Mouse (Mus musculus): ENCODE data around the gene Nup88.

Nup88 gene

DNA sequence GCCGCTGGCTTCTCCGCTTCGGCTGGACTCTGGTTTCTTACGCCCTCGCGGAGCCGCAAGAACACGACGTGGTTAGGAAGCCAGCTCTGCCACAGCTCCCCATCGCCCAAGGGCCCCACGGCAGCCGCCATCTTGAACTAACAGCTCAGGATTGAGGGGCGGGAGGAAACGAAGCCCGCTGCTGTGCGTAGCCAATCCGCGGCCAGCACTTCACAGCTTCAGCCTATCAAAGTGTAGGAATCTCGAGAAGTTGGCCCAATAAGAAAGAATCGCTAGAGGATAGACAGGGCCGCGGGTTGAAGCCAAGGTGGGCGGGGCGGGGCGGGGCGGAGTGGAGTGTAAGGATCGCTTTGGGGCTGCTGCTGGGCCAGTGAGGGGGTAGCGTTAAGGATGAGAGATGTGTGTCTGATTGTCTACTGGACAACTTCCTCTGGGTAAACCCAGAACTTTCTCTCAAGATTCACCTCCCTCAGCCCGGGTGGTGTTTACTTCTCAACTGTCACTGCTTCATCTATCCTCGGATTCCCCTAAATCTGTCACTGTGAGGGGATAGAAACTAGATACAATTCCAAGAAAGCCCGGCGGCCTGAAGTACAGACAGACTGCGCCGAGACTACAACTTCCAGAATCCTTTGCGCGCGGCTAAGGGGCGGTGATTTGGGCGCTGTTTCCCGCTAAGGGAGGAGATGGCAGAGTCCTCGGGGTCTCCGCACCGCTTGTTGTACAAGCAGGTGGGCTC is at the start of gene Nup88, which contains the start of gene Rpain:
Gene Nup88 (minus strand): TSS at position 153 of the 739 bp plus-strand sequence.
Gene Rpain (plus strand): TSS at position 393 of the 739 bp plus-strand sequence.
- peak; percentile 96 for DNase-seq (ENCODE audit: extremely low read depth, low read depth)

GRCm38 (mm10) chr11:71018416-71019200 is 48.8 kb upstream of the Nup88 start:
- no peak for DNase-seq (ENCODE audit: extremely low read depth, low read depth)

DNA sequence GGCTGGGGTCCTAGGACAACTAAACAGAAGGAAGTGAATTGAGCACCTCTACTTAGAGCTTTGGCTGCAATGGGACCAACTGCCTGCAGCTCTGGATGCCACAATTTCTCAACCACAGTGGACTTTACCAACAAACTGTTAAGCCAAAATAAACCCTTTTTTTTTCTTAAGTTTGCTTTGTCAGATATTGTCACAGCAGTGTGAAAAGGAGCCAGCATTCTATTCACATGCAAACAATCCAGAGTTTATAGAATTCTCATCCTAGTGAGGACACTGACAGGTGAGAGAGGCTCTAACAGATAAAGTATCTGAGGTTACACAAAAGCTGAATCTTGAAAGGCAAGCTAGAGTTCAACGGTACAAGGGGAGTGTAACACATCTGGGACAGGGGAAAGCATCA is 47.3 kb upstream of the Nup88 start:
- DNase-seq (ENCODE audit: extremely low read depth, low read depth) = no peak

DNA sequence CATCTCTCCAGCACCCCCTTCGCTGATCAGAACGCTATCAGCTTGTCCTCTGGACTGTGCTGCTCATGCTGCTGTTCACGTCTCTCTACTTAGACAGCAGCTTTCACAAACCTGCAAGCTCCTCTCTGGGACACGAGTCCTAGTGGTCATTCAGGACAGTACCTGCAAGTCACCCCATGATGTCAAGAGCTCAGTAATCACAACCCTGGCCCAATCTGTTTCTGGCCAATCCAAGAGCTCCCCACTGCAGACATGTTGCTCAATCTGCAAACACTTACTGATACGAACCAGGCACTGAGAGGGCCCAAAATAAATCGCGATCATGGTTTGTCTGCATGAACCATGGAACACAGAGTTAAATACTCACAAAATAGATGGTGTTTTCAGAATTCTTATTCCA is 43.0 kb upstream of the Nup88 start:
- no peak for DNase-seq (ENCODE audit: extremely low read depth, low read depth)

DNA sequence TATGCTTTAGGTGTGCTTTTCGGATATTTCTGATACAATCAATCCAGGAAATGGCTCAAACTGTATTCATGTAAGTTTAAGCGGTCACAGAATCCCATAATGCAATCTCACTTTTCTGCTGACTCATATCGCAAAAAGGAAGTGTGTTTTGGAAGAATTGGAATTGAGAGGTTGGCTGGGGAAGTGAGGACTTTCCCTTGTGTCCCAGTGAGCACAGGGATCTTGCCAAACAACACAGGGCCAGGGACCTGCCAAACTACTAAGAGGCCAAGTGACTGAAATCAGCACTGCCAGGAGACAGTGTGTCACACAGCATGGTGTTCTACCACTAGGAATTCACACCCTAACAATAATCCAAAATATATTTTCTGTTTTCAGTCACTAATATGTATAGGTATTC is 38.5 kb upstream of the Nup88 start:
- DNase-seq (ENCODE audit: extremely low read depth, low read depth) = no peak

- no peak for DNase-seq (ENCODE audit: extremely low read depth, low read depth)
These were observed 38.1 kb upstream of the Nup88 start for GRCm38 (mm10) chr11:71007831-71008230.

DNA sequence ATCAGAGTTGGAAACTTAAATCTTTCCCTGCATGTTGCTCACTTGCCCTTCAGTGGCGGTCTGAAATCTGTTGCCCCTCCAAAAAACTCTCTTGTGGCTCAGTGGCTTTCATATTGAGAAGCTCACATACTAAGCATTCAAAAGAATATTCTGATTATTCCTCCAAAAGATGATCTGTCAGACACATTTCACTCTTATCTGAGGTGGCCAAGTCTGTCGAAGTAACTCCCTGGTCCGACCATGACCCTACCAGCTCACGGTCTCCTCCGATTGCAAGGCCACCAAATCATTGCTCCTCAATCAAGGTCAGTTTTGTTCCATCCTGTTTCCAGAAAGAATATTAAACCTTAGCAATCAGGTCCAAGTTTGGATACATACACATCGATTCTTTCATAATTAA is 37.3 kb upstream of the Nup88 start:
- DNase-seq (ENCODE audit: extremely low read depth, low read depth) = no peak

DNA sequence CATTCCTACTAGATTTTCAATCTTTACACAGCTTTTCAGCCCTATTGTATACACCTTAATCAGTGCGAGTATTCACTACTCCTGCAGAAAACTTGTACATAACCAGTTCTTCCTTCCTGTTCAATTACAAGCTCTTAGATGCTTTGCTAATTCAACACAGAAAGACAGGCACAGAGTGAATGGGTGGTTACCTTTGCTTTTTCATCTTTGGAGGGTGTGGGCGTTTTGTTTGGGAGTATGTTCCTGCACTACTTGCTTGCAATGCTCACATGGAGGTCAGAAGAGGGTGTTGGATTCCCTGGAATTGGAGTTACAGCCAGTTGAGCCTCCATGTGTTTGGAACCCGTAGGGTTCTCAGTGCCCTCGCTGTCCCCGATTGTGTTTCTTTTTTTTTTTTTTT is 35.3 kb upstream of the Nup88 start:
- DNase-seq (ENCODE audit: extremely low read depth, low read depth) = no peak

GRCm38 (mm10) chr11:71004316-71004773 is 34.6 kb upstream of the Nup88 start, which contains the start of gene Dhx33:
Gene Dhx33 (minus strand): TSS chr11:71004437.
- peak; percentile 99 for DNase-seq (ENCODE audit: extremely low read depth, low read depth)

DNA sequence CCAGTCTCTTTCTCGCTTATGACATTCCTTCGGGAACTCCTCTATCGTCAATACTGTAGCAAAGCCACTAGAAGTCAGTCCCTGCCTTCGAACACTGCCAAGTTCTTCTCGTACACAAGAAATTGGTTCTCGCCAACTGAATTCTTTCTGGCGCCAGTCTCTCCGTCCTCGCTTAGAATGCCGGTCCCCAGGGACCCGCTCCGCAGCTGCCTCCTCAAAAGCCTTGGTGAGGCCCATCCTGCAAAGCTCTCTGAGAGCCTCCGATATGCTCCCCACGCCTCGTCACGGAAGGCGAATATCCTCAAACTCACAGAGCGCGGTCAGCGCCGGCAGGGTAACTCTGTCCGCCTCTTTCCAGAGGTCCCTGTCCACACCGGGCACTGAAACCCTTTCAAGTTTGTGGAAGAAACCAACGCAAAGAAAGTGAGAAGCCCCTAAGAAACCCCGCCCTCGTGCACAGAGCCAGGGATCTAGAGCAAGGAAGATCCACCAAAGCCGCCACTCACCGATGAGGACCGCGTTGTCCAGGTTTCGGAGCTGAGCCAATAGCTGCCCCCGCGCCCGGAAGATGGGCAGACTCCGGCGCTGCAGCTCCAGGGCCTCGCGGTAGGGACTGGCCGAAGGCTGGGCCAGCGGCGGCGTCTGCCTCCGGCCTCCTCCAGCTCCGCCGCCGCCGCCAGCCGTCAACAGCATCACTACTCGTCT is 34.0 kb upstream of the Nup88 start:
- DNase-seq (ENCODE audit: extremely low read depth, low read depth) = peak; percentile 65

- DNase-seq (ENCODE audit: extremely low read depth, low read depth) = no peak
These were observed 31.4 kb upstream of the Nup88 start for GRCm38 (mm10) chr11:71001167-71001566.

DNA sequence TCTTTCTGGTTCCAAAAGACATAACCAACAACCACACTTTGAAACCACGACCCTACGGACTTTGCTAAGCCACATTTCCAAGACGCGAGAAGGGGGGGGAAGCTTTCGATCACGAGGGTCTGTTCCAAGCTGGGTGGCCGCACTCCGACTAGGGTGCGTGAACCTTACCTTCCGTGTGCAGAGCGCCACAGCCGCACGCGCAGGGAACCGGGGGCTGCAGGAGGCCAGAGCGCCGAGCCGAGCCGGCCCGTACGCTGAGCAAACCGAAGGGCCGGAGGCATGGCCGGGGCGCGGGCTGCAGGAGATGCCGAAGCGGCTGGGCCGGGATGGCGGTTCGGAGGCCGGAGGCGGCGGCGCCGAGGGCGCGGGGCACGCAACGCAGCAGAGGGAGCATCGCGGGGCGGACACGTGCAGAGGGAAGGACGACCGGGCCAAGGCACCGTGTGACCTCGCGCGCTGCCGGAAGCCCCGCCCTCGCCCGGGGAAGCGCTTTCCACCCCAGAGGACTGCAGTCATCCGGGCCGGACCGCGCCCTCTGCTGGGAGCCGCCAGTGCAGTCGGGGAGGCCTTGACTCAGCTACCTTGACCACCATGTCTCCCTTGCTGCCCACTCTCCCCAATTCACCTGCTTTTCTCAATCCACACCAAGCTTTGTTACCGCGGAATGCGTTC is 12.9 kb upstream of the Nup88 start, which contains the start of gene C1qbp:
Gene C1qbp (minus strand): TSS at position 470 of the 672 bp plus-strand sequence.
- no peak for DNase-seq (ENCODE audit: extremely low read depth, low read depth)

DNA sequence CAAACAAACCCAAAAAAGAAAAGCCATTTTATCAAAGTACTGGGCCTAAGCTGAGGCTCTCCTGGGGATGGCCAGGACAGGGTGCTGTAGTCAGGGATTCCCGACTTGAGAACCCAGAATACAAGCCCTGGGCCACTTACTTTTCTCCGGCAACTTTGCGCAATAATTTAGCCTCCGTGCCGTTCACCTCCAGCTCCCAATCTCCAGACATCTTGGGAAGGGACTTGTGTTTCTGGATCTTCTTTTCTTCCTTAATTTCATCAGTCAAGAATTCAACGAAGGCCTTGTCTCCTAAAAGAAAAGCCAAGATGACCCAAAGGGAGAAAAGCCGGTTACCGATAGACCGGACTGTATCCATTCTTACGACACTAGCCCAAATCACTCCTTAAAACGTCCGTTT is 12.3 kb upstream of the Nup88 start:
- DNase-seq (ENCODE audit: extremely low read depth, low read depth) = no peak

DNA sequence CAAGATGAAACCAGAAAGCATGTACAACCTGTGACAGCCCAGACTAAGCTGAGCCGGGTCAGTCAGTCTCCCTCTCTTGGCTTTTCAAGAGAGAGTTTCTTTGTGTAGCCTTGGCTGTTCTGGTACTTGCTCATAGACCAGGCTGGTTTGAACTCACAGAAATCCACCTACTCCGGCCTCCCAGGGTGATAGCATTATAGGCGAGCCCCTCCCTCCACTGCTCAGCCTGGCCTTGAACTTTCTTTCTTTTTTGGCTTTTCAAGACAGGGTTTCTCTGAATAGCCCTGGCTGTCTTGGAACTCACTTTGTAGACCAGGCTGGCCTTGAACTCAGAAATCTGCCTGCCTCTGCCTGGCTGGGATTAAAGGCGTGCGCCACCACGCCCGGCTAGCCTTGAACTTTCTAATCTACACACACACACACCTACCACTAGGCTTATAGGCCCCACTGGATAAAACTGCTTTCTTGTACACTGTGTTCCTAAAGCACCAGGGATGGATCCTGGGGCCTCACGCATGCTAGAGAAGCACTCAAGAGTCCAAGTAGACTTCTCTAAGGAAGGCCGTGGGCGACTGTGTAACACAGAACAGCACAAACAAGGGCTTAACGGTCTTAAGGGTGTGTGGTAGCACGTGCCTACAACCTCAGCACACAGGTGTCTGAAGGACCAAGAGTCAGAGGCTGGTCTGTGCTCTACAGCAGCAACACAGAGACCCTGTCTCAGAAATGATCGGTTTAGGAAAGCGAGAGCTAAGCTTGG is 11.2 kb upstream of the Nup88 start:
- DNase-seq (ENCODE audit: extremely low read depth, low read depth) = no peak

DNA sequence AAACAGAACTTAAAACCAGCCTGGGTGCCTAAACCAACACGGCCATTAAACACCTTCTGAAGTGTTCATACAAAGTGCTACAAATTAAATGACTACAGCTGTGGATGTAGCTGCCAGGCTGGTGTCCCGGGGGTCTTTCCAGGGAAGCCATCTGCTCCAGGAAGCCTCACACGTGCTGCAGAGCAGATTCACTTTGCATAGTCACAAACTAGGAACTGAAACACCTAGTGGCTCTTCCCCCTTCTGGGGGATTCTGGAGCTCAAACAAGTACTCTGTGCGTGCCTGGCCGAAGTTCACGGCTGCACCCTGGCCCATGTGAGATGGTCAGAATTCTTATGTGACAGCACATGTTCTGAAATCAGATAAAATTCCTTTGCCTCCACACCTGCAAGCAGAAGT is 10.5 kb upstream of the Nup88 start:
- no peak for DNase-seq (ENCODE audit: extremely low read depth, low read depth)

DNA sequence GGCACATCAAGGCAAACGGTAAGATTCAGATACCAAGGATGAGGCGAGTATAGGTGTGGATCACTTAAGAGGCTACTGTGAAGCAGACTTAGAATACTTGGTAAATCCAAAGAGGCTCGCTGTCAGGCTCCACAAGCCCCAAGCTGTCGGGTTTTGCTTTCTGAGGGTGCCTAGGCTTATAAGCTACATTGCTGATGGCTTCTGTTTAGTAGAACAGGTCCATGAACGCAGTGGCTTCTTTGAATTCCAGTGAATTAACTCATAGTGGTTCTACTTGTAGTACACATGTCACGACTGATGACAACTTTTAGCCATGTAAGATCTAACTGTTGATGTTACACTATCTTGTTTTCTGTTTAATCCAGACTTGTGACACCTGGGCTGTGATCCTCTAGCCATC is 7.5 kb upstream of the Nup88 start:
- DNase-seq (ENCODE audit: extremely low read depth, low read depth) = no peak

GRCm38 (mm10) chr11:70975193-70975592 is 5.4 kb upstream of the Nup88 start:
- no peak for DNase-seq (ENCODE audit: extremely low read depth, low read depth)

- no peak for DNase-seq (ENCODE audit: extremely low read depth, low read depth)
These were observed 4.2 kb upstream of the Nup88 start for GRCm38 (mm10) chr11:70973947-70974346.

DNA sequence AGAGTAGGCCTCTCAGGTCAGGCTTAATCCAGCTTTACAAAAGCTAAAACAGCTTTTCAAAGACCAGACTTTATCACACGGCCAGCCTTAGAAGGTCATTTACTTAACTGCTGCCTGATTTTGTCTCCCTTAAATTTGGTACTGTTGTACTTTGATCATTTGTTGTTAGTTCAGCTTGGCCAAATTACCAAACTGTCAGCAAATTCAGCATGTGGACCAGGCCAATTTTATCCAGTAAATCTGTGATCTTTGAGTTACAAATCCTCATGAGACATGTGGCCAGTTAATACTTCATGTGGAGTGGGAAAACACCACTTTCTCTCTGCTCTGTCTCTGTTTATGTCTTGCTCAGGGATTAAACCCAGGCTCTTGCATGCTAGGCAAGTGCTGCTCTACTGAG is 2.8 kb upstream of the Nup88 start:
- no peak for DNase-seq (ENCODE audit: extremely low read depth, low read depth)

Data from MEL-GATA-1-ER (cell line).